Mouse (Mus musculus): Measurements from ENCODE around the gene Gpr15. TPM values are rescaled to one million over a fixed set of nuclear protein-coding genes. Genes with fewer than 3 reads are reported as not detected.

The Gpr15 gene
- total and polyA plus RNA-seq, 2 experiments from 2014 or later = 0.14 TPM; not detected in 1

GRCm38 (mm10) chr16:58712221-58712620, 6.6 kb downstream of the Gpr15 start:
- no peaks in the 10 kb centered on the region for H3K36me3 ChIP-seq (ENCODE audit: insufficient read depth)
- ATAC-seq = no peak
- H3K27me3 ChIP-seq (ENCODE audit: insufficient read depth, low read length) = no peaks in the 10 kb centered on the region
- no peak overlapping the region for H3K9ac ChIP-seq
- no peak overlapping the region for H3K27ac ChIP-seq (ENCODE audit: low read depth, low read length)
- 82% methylated on average over 8 of the region's 8 CpGs for WGBS
- TF ChIP-seq CTCF (IDR thresholded peaks at IDR 0.05; ENCODE audit: low read depth) = no peak
- no peaks in the 10 kb centered on the region for H3K4me1 ChIP-seq (ENCODE audit: insufficient read depth)
- H3K4me2 ChIP-seq (ENCODE audit: low read depth) = no peak overlapping the region
- DNase-seq = no peak
- no peaks in the 10 kb centered on the region for H3K9me3 ChIP-seq (ENCODE audit: low read length)
- H3K4me3 ChIP-seq (ENCODE audit: low read depth, low read length) = no peak overlapping the region

GRCm38 (mm10) chr16:58709536-58709935, 9.3 kb downstream of the Gpr15 start:
- 65% methylated on average over 4 of the region's 4 CpGs for WGBS
- DNase-seq (no peak), ATAC-seq (no peak)
- no peak overlapping the region for H3K4me3 ChIP-seq (ENCODE audit: low read depth, low read length)
- H3K9me3 ChIP-seq (ENCODE audit: low read length) = no peaks in the 10 kb centered on the region
- no peak overlapping the region for H3K9ac ChIP-seq
- H3K27me3 ChIP-seq (ENCODE audit: insufficient read depth, low read length) = no peaks in the 10 kb centered on the region
- H3K27ac ChIP-seq (ENCODE audit: low read depth, low read length) = no peak overlapping the region
- no peaks in the 10 kb centered on the region for H3K36me3 ChIP-seq (ENCODE audit: insufficient read depth)
- no peak for TF ChIP-seq CTCF (IDR thresholded peaks at IDR 0.05; ENCODE audit: low read depth)
- H3K4me2 ChIP-seq (ENCODE audit: low read depth) = no peak overlapping the region
- no peaks in the 10 kb centered on the region for H3K4me1 ChIP-seq (ENCODE audit: insufficient read depth)

GRCm38 (mm10) chr16:58708601-58709475, 10.0 kb downstream of the Gpr15 start:
- Histone ChIP-seq H3K9ac (no peak overlapping the region), H3K4me3 (ENCODE audit: low read depth, low read length) (no peak overlapping the region), H3K4me2 (ENCODE audit: low read depth) (no peak overlapping the region), H3K36me3 (ENCODE audit: insufficient read depth) (no peaks in the 10 kb centered on the region), H3K4me1 (ENCODE audit: insufficient read depth) (no peaks in the 10 kb centered on the region), H3K27me3 (ENCODE audit: insufficient read depth, low read length) (no peaks in the 10 kb centered on the region), H3K9me3 (ENCODE audit: low read length) (no peaks in the 10 kb centered on the region), H3K27ac (ENCODE audit: low read depth, low read length) (no peak overlapping the region)
- TF ChIP-seq CTCF (IDR thresholded peaks at IDR 0.05; ENCODE audit: low read depth) = no peak
- no peak for ATAC-seq
- no peak for DNase-seq
- 72% methylated on average over 3 of the region's 3 CpGs for WGBS

GRCm38 (mm10) chr16:58707276-58707905, 11.5 kb downstream of the Gpr15 start:
- no peaks in the 10 kb centered on the region for H3K27me3 ChIP-seq (ENCODE audit: insufficient read depth, low read length)
- H3K4me2 ChIP-seq (ENCODE audit: low read depth) = no peak overlapping the region
- no peak overlapping the region for H3K4me3 ChIP-seq (ENCODE audit: low read depth, low read length)
- H3K36me3 ChIP-seq (ENCODE audit: insufficient read depth) = no peaks in the 10 kb centered on the region
- H3K9me3 ChIP-seq (ENCODE audit: low read length) = no peaks in the 10 kb centered on the region
- ATAC-seq = no peak
- no peak for TF ChIP-seq CTCF (IDR thresholded peaks at IDR 0.05; ENCODE audit: low read depth)
- DNase-seq = no peak
- H3K9ac ChIP-seq = no peak overlapping the region
- 88% methylated on average over 4 of the region's 4 CpGs for WGBS
- H3K27ac ChIP-seq (ENCODE audit: low read depth, low read length) = no peak overlapping the region
- no peaks in the 10 kb centered on the region for H3K4me1 ChIP-seq (ENCODE audit: insufficient read depth)

- Histone ChIP-seq H3K27ac (ENCODE audit: low read depth, low read length) (no peak overlapping the region), H3K9me3 (ENCODE audit: low read length) (no peaks in the 10 kb centered on the region), H3K4me3 (ENCODE audit: low read depth, low read length) (no peak overlapping the region), H3K36me3 (ENCODE audit: insufficient read depth) (no peaks in the 10 kb centered on the region), H3K27me3 (ENCODE audit: insufficient read depth, low read length) (no peaks in the 10 kb centered on the region), H3K9ac (no peak overlapping the region), H3K4me2 (ENCODE audit: low read depth) (no peak overlapping the region), H3K4me1 (ENCODE audit: insufficient read depth) (no peaks in the 10 kb centered on the region)
- TF ChIP-seq CTCF (IDR thresholded peaks at IDR 0.05; ENCODE audit: low read depth) = no peak
- no peak for DNase-seq
- no peak for ATAC-seq
Observed at GRCm38 (mm10) chr16:58704999-58705398, 13.9 kb downstream of the Gpr15 start.

- Histone ChIP-seq H3K27ac (ENCODE audit: low read depth, low read length) (no peak overlapping the region), H3K4me3 (ENCODE audit: low read depth, low read length) (no peak overlapping the region), H3K4me2 (ENCODE audit: low read depth) (no peak overlapping the region), H3K27me3 (ENCODE audit: insufficient read depth, low read length) (no peaks in the 10 kb centered on the region), H3K9me3 (ENCODE audit: low read length) (no peaks in the 10 kb centered on the region), H3K36me3 (ENCODE audit: insufficient read depth) (no peaks in the 10 kb centered on the region), H3K9ac (no peak overlapping the region), H3K4me1 (ENCODE audit: insufficient read depth) (no peaks in the 10 kb centered on the region)
- DNase-seq = no peak
- WGBS = 57% methylated on average over 10 of the region's 10 CpGs
- TF ChIP-seq CTCF (IDR thresholded peaks at IDR 0.05; ENCODE audit: low read depth) = no peak
- ATAC-seq = no peak
Observed at GRCm38 (mm10) chr16:58703382-58704124, 15.3 kb downstream of the Gpr15 start.
